Mouse (Mus musculus) spleen, postnatal 14 days (tissue): ENCODE results near the gene Zkscan17.

Experiments
- DNase-seq, 2 experiments: peaks; one replicate each; pipeline ENCODE4 v3.0.0; 2021 to 2022; ENCODE audit warnings: low spot score in 2 of 2

Gene Zkscan17

GRCm38 (mm10) chr11:59456891-59457290 is 69.7 kb downstream of the Zkscan17 start:
- no peak for DNase-seq

GRCm38 (mm10) chr11:59456346-59456745 is 70.2 kb downstream of the Zkscan17 start:
- DNase-seq: no peak

GRCm38 (mm10) chr11:59451086-59451485 is 75.5 kb downstream of the Zkscan17 start, which contains the start of gene Snap47:
Snap47 (minus strand) TSS chr11:59451186.
- no peak for DNase-seq

GRCm38 (mm10) chr11:59450230-59450771 is 76.2 kb downstream of the Zkscan17 start:
- peak; percentile 17 to 48 for DNase-seq

GRCm38 (mm10) chr11:59449741-59450229 is 76.8 kb downstream of the Zkscan17 start, which contains the start of gene Jmjd4:
Jmjd4 (plus strand) TSS chr11:59450045.
- DNase-seq: peak; percentile 83 to 86

- DNase-seq: no peak
Measured at GRCm38 (mm10) chr11:59443102-59443501, 83.4 kb downstream of the Zkscan17 start.

- DNase-seq: no peak
Measured at GRCm38 (mm10) chr11:59437954-59438353, 88.6 kb downstream of the Zkscan17 start.
